Mouse (Mus musculus) liver, embryonic 16.5 days (tissue): Measurements from ENCODE around the gene Hsd17b14. TPM values are rescaled to one million over a fixed set of nuclear protein-coding genes. Genes with fewer than 3 reads are reported as not detected.

Experiments
- ATAC-seq: fragments of 200-750 bp; cut with Nextera tagmentation; 2 replicates; pipeline ENCODE4 v1.8.0; 2017; ENCODE audit warnings: low read depth, mild to moderate bottlenecking, moderate number of reproducible peaks, moderate library complexity
- H3K27ac ChIP-seq: fragments of 300-500 bp; sonication (generic); 2 replicates; pipeline ENCODE4 v1.5.1; 2014; ENCODE audit warnings: mild to moderate bottlenecking, low read length
- H3K27me3 ChIP-seq: fragments of 300-500 bp; sonication (generic); 2 replicates; pipeline ENCODE4 v1.6.1; 2014; ENCODE audit warnings: low read depth, low read length, mixed read lengths; ENCODE audit not compliant: control insufficient read depth, insufficient read depth
- H3K36me3 ChIP-seq: fragments of 300-500 bp; sonication (generic); 2 replicates; pipeline ENCODE4 v1.6.1; 2014; ENCODE audit warnings: mild to moderate bottlenecking; ENCODE audit not compliant: control insufficient read depth, insufficient read depth
- H3K4me1 ChIP-seq: fragments of 300-500 bp; sonication (generic); 2 replicates; pipeline ENCODE4 v1.6.1; 2014; ENCODE audit warnings: low read depth, low read length, mixed read lengths; ENCODE audit not compliant: control insufficient read depth
- H3K4me2 ChIP-seq: fragments of 300-500 bp; sonication (generic); 2 replicates; pipeline ENCODE4 v1.6.1; 2014; ENCODE audit warnings: low read depth, low read length, mixed read lengths
- H3K4me3 ChIP-seq: fragments of 300-500 bp; sonication (generic); 2 replicates; pipeline ENCODE4 v1.5.1; 2014; ENCODE audit warnings: low read depth, mild to moderate bottlenecking, low read length
- H3K9ac ChIP-seq: fragments of 300-500 bp; sonication (generic); 2 replicates; pipeline ENCODE4 v1.6.1; 2014; ENCODE audit warnings: low read depth, low read length
- H3K9me3 ChIP-seq: fragments of 300-500 bp; sonication (generic); replicated peaks from 2 replicates; pipeline ENCODE4 v1.6.1; 2016; ENCODE audit warnings: low read length; ENCODE audit not compliant: control insufficient read depth
- whole genome bisulfite sequencing: fragments of 180-500 bp; shearing (Covaris S2); extraction: QIAGEN DNeasy Blood & Tissue Kit; methylation state at CpG from one replicate; pipeline ENCODE4 v1.1.7; 2014; ENCODE audit not compliant: insufficient replicate concordance; 5-methylcytosine and 5-hydroxymethylcytosine counted together
- polyA plus RNA-seq: library from polyadenylated mRNA; unstranded; fragments of >200 nt; fragmentation: Nextera tagmentation; extraction: Ambion mirVana; gene quantifications from 2 replicates; pipeline ENCODE4 v1.2.1, GENCODE M21; 2015

Gene Hsd17b14
- polyA plus RNA-seq, 1 experiment from 2014 or later, result 1.8 TPM

DNA sequence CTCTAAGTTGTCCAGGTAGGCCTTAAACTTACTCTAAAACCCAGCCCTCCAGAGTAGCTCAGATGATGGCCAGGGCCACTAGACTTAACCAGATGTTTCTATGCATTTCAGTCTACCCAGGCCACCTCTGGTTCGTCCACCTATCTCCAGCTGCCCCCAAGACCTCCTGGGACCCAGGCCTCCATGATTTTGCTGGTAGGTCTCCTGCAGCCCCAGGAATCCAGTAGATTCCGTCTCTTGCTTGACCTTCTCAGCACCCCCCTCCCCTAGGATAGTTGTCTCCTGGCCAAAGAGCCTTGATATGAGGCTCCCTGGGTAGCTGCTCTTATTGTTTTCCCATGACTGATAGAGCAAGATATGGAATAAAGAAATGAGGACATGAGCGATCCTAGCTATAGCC is 15.6 kb upstream of the Hsd17b14 start:
- ATAC-seq, result no peak
- 67% methylated on average over 3 of the region's 3 CpGs for WGBS
- Histone ChIP-seq H3K4me3 (no peak overlapping the region), H3K27me3 (peaks cover 8% of the 10 kb centered on the region), H3K9me3 (no peaks in the 10 kb centered on the region), H3K36me3 (no peaks in the 10 kb centered on the region), H3K4me1 (no peaks in the 10 kb centered on the region; the same call in 1 of the 2 replicates), H3K4me2 (no peak overlapping the region), H3K9ac (no peak overlapping the region), H3K27ac (no peak overlapping the region)

DNA sequence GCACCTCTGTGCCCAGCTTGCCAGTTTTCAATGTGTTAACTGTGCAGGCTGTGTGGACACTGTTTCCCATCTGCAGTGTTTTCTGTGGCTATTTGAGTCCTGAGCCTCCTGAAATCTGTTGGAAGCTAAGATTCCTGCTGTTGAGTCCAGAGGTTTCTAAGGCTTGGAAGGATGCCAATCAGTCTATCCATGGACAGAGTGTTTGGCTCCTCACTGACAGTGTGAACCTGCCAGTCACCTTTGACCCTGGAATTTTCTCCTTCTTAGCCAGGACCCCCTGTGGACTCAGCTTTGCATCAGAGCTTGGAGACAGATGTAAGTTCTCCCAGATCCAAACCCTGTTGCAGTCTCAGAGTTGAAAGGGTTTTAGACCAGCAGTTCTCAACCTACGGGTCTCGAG is 14.5 kb upstream of the Hsd17b14 start:
- Histone ChIP-seq H3K4me3 (no peak overlapping the region), H3K4me2 (no peak overlapping the region), H3K4me1 (no peaks in the 10 kb centered on the region; the same call in 1 of the 2 replicates), H3K27me3 (peaks cover 8% of the 10 kb centered on the region), H3K36me3 (no peaks in the 10 kb centered on the region), H3K27ac (no peak overlapping the region), H3K9me3 (no peaks in the 10 kb centered on the region; the same call in 1 of the 2 replicates), H3K9ac (no peak overlapping the region)
- 69% methylated on average over 2 of the region's 2 CpGs for WGBS
- 0 out of 2 replicates have a peak, but pooled peaks have one; percentile 41 for ATAC-seq

DNA sequence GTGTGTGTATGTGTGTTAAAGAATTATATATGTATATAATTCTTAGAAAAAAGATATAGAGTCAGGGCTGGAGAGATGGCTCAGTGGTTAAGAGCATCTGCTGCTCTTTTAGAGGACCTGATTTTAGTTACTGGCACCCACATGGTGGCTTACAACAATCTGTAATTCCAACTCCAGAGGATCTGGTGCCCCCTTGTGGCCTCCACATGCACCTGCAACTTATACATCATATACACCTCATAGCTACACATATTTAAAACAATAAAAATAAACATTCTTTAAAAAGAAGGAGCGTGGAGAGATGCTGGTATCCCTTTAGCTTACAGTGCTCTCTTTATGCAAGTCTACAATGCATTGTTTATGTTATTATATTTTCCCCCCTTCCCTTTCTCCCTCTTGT is 10.2 kb upstream of the Hsd17b14 start:
- H3K4me3 ChIP-seq, result no peak overlapping the region
- no peak overlapping the region for H3K4me2 ChIP-seq
- no peak overlapping the region for H3K27ac ChIP-seq
- no peaks in the 10 kb centered on the region for H3K36me3 ChIP-seq
- H3K9ac ChIP-seq, result no peak overlapping the region
- H3K27me3 ChIP-seq, result no peaks in the 10 kb centered on the region
- WGBS, result 51% methylated on average over 1 of the region's 1 CpGs
- H3K4me1 ChIP-seq, result no peaks in the 10 kb centered on the region; the same call in 1 of the 2 replicates
- no peak for ATAC-seq
- no peaks in the 10 kb centered on the region; the same call in 1 of the 2 replicates for H3K9me3 ChIP-seq

DNA sequence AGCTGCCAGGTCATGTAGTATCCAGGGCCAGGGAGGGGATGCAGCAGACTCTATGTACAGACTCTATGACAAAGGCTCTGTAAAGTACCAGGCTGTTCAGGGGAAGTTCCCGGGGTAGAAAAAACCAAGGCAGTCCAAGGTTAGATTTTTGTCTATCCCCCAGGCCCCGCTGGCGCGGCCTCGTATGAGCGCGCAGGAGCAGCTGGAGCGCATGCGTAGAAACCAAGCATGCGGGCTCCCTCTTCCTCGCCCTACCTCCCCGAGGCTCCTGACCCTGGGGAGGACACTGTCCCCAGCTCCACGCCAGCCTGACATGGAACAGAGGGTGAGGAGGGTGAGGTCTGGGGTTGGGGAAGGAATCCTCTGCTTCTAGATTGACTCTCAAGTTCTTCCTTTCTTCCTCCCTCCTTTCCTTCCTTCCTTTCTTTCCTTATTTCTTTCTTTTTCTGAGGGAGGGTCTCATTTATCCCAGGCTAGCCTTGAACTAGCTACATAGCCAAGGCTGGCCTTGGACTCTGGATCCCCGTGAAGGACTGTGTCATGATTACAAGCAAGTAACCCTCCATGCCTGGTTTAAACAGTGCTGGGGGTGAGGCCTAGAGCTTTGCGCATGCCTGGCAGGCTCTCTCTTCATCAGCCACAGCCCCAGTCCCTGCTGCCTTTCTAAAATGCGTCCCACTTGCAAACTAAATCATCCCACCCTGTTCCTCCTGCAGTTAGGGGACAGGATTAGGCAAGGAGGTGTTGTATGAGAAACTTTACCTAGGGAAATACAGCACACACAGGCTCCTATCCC is 4.9 kb upstream of the Hsd17b14 start:
- Histone ChIP-seq H3K27me3 (no peaks in the 10 kb centered on the region), H3K9ac (no peak overlapping the region), H3K9me3 (no peaks in the 10 kb centered on the region; the same call in 1 of the 2 replicates), H3K4me3 (no peak overlapping the region), H3K4me1 (peaks cover 4% of the 10 kb centered on the region), H3K36me3 (no peaks in the 10 kb centered on the region), H3K27ac (no peak overlapping the region), H3K4me2 (no peak overlapping the region)
- no peak for ATAC-seq
- 76% methylated on average over 16 of the region's 16 CpGs for WGBS

DNA sequence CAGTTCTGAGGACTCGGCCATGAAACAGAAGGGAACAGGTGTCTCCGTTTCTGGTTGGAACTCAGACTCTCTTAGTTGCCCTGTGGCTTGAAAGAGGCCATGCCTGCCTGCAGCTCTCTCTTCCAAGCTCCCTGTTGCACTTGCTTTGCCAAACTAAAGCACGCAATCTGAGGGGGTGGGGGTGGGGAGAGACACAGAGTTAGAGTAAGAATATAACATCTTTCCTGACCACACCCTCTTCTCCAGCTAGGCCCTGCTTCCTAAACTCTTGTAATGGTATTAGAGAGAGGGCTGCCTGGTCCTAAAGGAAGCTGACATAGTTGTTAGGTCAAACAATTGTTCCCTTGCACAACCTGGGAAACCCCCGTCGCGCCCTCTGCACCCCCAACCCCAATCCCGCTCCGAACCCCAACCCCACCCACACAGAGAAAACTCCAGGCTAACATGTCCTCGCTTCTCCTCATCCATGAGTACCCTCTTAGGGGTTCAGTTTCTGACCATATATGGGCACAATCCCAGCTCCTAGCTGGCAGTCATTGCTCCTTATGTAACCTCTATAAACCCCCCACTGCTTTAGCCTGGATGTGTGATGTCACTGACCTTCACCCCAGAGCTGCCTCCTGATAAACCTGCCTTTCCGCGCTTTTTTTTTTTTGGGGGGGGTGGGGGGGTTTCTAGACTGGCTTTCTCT is 3.7 kb upstream of the Hsd17b14 start:
- no peak overlapping the region for H3K4me2 ChIP-seq
- 68% methylated on average over 11 of the region's 11 CpGs for WGBS
- peak; percentile 12; the same call in 1 of the 2 replicates for ATAC-seq
- H3K9me3 ChIP-seq, result no peaks in the 10 kb centered on the region
- H3K4me1 ChIP-seq, result peaks cover 4% of the 10 kb centered on the region
- H3K36me3 ChIP-seq, result no peaks in the 10 kb centered on the region
- no peak overlapping the region for H3K27ac ChIP-seq
- H3K9ac ChIP-seq, result no peak overlapping the region
- no peaks in the 10 kb centered on the region for H3K27me3 ChIP-seq
- H3K4me3 ChIP-seq, result no peak overlapping the region

DNA sequence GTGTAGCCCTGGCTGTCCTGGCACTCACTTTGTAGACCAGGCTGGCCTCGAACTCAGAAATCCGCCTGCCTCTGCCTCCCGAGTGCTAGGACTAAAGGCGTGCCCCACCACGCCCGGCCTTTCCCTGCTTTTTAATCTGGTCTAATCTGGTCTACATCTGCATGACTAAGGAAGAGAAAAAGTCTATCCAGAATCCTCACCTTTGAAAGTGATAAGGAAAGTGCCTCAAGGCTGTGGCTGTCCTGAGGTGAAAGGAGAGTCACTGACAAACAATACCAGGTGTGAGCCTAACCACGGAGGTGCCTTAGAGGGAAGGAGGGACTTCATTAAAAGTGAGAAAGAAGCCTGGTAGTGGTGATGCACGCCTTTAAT is 3.2 kb upstream of the Hsd17b14 start:
- no peak overlapping the region for H3K9ac ChIP-seq

DNA sequence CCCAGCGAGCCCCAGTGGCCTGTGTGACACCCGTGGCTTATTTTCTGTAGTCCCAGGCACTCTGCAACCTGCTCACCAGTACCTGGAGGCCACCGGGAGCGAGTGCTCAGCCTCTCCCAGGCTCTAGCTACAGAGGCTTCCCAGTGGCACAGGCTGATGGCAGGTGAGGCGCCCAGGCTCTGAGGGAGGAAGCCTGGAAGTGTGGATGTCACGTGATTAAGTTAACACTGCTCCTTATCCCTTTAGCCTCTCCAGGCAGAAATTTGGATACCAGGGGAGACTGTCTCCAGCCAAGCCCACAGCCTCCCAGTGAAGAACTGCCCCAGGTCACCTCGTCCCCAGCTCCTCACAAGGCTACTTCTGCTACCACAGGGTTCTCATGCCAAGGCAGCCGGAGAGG is 1.2 kb upstream of the Hsd17b14 start:
- ATAC-seq, result 0 out of 2 replicates have a peak, but pooled peaks have one; percentile 3
- Histone ChIP-seq H3K9ac (no peak overlapping the region), H3K36me3 (no peaks in the 10 kb centered on the region), H3K4me1 (peaks cover 4% of the 10 kb centered on the region), H3K4me3 (no peak overlapping the region), H3K4me2 (no peak overlapping the region), H3K9me3 (no peaks in the 10 kb centered on the region), H3K27me3 (no peaks in the 10 kb centered on the region), H3K27ac (no peak overlapping the region)
- 60% methylated on average over 8 of the region's 8 CpGs for WGBS

More for the DNA sequence above, 3.2 kb upstream of the Hsd17b14 start:
- H3K9me3 ChIP-seq, result no peaks in the 10 kb centered on the region
- ATAC-seq, result no peak
- H3K4me1 ChIP-seq, result peaks cover 4% of the 10 kb centered on the region
- 47% methylated on average over 8 of the region's 8 CpGs for WGBS
- no peak overlapping the region for H3K4me2 ChIP-seq
- H3K4me3 ChIP-seq, result no peak overlapping the region
- no peaks in the 10 kb centered on the region for H3K27me3 ChIP-seq
- H3K27ac ChIP-seq, result no peak overlapping the region
- H3K36me3 ChIP-seq, result no peaks in the 10 kb centered on the region

DNA sequence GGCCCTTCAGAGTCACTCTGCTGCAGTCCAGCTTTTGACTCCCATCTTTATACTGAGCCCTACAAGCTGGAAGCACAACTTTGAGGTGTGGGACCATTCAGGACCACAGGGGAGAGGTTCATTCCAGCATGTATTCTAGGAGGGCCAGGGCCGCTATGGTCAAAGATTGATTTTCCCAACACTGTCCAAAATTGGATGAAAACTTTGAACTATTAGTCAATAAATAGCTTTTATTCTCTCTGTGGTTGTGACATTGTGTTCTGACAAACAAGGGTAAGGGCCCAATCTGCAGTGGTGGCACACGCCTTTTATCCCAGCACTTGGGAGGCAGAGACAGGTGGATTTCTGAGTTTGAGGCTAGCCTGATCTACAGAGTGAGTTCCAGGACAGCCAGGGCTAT is 703 bp upstream of the Hsd17b14 start:
- Histone ChIP-seq H3K36me3 (no peaks in the 10 kb centered on the region), H3K4me3 (no peak overlapping the region), H3K9me3 (no peaks in the 10 kb centered on the region), H3K27ac (no peak overlapping the region), H3K4me2 (no peak overlapping the region), H3K4me1 (peaks cover 4% of the 10 kb centered on the region), H3K9ac (no peak overlapping the region), H3K27me3 (no peaks in the 10 kb centered on the region)
- 48% methylated on average over 2 of the region's 2 CpGs for WGBS
- ATAC-seq, result peak; percentile 19; the same call in 1 of the 2 replicates

DNA sequence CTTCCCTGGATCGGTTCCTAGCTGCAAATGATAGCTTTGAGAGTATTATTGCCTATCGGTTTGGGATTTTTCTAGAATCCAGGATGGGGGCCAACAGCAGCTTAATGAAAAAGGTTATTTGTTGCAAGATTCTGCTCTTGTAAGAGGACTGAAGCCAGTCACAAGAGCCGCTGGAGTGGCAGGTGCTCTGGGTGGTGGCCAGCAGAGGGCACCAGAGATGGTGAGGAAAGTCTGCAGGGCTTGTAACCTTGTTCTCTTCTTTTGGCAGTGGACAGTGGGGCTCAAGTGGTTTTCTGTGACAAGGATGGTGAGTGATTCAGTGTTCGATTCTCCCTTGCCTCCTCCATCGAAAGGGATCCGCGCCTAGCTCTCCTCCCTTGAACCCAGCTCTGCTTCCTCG is 1.1 kb downstream of the Hsd17b14 start:
- H3K36me3 ChIP-seq, result no peaks in the 10 kb centered on the region
- no peak overlapping the region for H3K4me3 ChIP-seq
- no peak overlapping the region for H3K27ac ChIP-seq
- no peak overlapping the region for H3K4me2 ChIP-seq
- ATAC-seq, result 0 out of 2 replicates have a peak, but pooled peaks have one; percentile 32
- no peak overlapping the region for H3K9ac ChIP-seq
- 21% methylated on average over 8 of the region's 8 CpGs for WGBS
- peaks cover 9% of the 10 kb centered on the region for H3K4me1 ChIP-seq
- H3K27me3 ChIP-seq, result no peaks in the 10 kb centered on the region
- no peaks in the 10 kb centered on the region for H3K9me3 ChIP-seq
